Mouse (Mus musculus) hindbrain, embryonic 14.5 days (tissue): ENCODE data around the gene Etl4. TPM values are rescaled to one million over a fixed set of nuclear protein-coding genes. Genes with fewer than 3 reads are reported as not detected.
A peak's percentile ranks its signal among the peaks of the same experiment; 100 is the strongest.
"Not testable (repeated sequence)": the region's sequence is repeated elsewhere in the genome, so short reads cannot be mapped to it uniquely, and the experiment has no call there.

Source experiments
- ATAC-seq: fragments of 200-750 bp; cut with Nextera tagmentation; 2 replicates; pipeline ENCODE4 v1.8.0; 2017; ENCODE audit warnings: moderate number of reproducible peaks, mild to moderate bottlenecking, moderate TSS enrichment, moderate library complexity; ENCODE audit not compliant: low FRiP score
- DNase-seq: peaks from one replicate; pipeline ENCODE4 v3.0.0-alpha.2; 2015; ENCODE audit warnings: low spot score
- H3K27ac ChIP-seq: fragments of 300-500 bp; sonication (generic); 2 replicates; pipeline ENCODE4 v1.5.1; 2014; ENCODE audit warnings: mild to moderate bottlenecking, moderate library complexity
- H3K27me3 ChIP-seq: fragments of 300-500 bp; sonication (generic); 2 replicates; pipeline ENCODE4 v1.6.1; 2014; ENCODE audit warnings: mild to moderate bottlenecking, low read length, mixed read lengths; ENCODE audit not compliant: control insufficient read depth, insufficient read depth
- H3K36me3 ChIP-seq: fragments of 300-500 bp; sonication (generic); replicated peaks from 2 replicates; pipeline ENCODE4 v1.6.1; 2014; ENCODE audit not compliant: control insufficient read depth, insufficient read depth
- H3K4me1 ChIP-seq: fragments of 300-500 bp; sonication (generic); replicated peaks from 2 replicates; pipeline ENCODE4 v1.6.1; 2014; ENCODE audit warnings: antibody characterized with exemption, low read length, mixed read lengths; ENCODE audit not compliant: control insufficient read depth, insufficient read depth
- H3K4me2 ChIP-seq: fragments of 300-500 bp; sonication (generic); replicated peaks from 2 replicates; pipeline ENCODE4 v1.6.1; 2014; ENCODE audit warnings: mild to moderate bottlenecking, moderate library complexity
- H3K4me3 ChIP-seq: fragments of 300-500 bp; sonication (generic); replicated peaks from 2 replicates; pipeline ENCODE4 v1.5.1; 2014; ENCODE audit warnings: mild to moderate bottlenecking, low read length
- H3K9ac ChIP-seq: fragments of 300-500 bp; sonication (generic); 2 replicates; pipeline ENCODE4 v1.6.1; 2014
- H3K9me3 ChIP-seq: fragments of 300-500 bp; sonication (generic); 2 replicates; pipeline ENCODE4 v1.6.1; 2016; ENCODE audit warnings: low read length; ENCODE audit not compliant: control insufficient read depth
- WGBS: fragments of 180-500 bp; shearing (Covaris S2); extraction: QIAGEN DNeasy Blood & Tissue Kit; methylation state at CpG from one replicate; pipeline ENCODE4 v1.1.7; 2014; 5-methylcytosine and 5-hydroxymethylcytosine counted together
- polyA plus RNA-seq: library from polyadenylated mRNA; unstranded; fragments of >200 nt; fragmentation: Nextera tagmentation; extraction: Ambion mirVana; gene quantifications from 2 replicates; pipeline ENCODE4 v1.2.1, GENCODE M21; 2014

Gene Etl4
- polyA plus RNA-seq, 1 experiment from 2014 or later, result 5.9 TPM

- H3K4me1 ChIP-seq, H3K9ac ChIP-seq, DNase-seq, H3K9me3 ChIP-seq, H3K4me2 ChIP-seq, H3K27ac ChIP-seq, ATAC-seq, H3K4me3 ChIP-seq, H3K27me3 ChIP-seq, H3K36me3 ChIP-seq: not testable (repeated sequence)
- 89% methylated on average over 12 of the region's 12 CpGs for WGBS
Measured at GRCm38 (mm10) chr2:20668276-20669030, 758.9 kb downstream of the Etl4 start.

GRCm38 (mm10) chr2:20669367-20669766 is 759.8 kb downstream of the Etl4 start:
- ATAC-seq (no peak), DNase-seq (no peak)
- no peaks in the 10 kb centered on the region for H3K4me1 ChIP-seq
- no peak overlapping the region for H3K27ac ChIP-seq
- H3K9ac ChIP-seq, result no peak overlapping the region
- no peaks in the 10 kb centered on the region for H3K27me3 ChIP-seq
- H3K4me2 ChIP-seq, result no peak overlapping the region
- no peaks in the 10 kb centered on the region for H3K36me3 ChIP-seq
- H3K4me3 ChIP-seq, result no peak overlapping the region
- WGBS, result 74% methylated on average over 4 of the region's 4 CpGs
- H3K9me3 ChIP-seq, result no peaks in the 10 kb centered on the region

- no peak for ATAC-seq
- no peaks in the 10 kb centered on the region for H3K36me3 ChIP-seq
- no peak overlapping the region for H3K4me2 ChIP-seq
- no peaks in the 10 kb centered on the region for H3K27me3 ChIP-seq
- H3K4me3 ChIP-seq, result no peak overlapping the region
- WGBS, result 68% methylated on average over 13 of the region's 13 CpGs
- no peaks in the 10 kb centered on the region for H3K9me3 ChIP-seq
- no peaks in the 10 kb centered on the region for H3K4me1 ChIP-seq
- no peak overlapping the region for H3K27ac ChIP-seq
- DNase-seq, result no peak
- no peak overlapping the region for H3K9ac ChIP-seq
Measured at GRCm38 (mm10) chr2:20671546-20672255, 762.1 kb downstream of the Etl4 start.

- no peaks in the 10 kb centered on the region for H3K27me3 ChIP-seq
- no peak overlapping the region for H3K27ac ChIP-seq
- WGBS, result 93% methylated on average over 7 of the region's 7 CpGs
- H3K9ac ChIP-seq, result no peak overlapping the region
- H3K4me3 ChIP-seq, result no peak overlapping the region
- H3K4me1 ChIP-seq, result no peaks in the 10 kb centered on the region
- DNase-seq (no peak), ATAC-seq (no peak)
- H3K9me3 ChIP-seq, result no peaks in the 10 kb centered on the region
- H3K4me2 ChIP-seq, result no peak overlapping the region
- H3K36me3 ChIP-seq, result no peaks in the 10 kb centered on the region
Measured at GRCm38 (mm10) chr2:20672281-20672680, 762.7 kb downstream of the Etl4 start.

- Histone ChIP-seq H3K9ac (no peak overlapping the region), H3K9me3 (no peaks in the 10 kb centered on the region), H3K27me3 (no peaks in the 10 kb centered on the region), H3K4me2 (no peak overlapping the region), H3K4me1 (no peaks in the 10 kb centered on the region), H3K36me3 (no peaks in the 10 kb centered on the region), H3K27ac (no peak overlapping the region), H3K4me3 (no peak overlapping the region)
- DNase-seq (peak; percentile 83), ATAC-seq (peak; percentile 46; the same call in 1 of the 2 replicates)
- 67% methylated on average over 9 of the region's 9 CpGs for WGBS
Measured at GRCm38 (mm10) chr2:20672803-20673603, 763.4 kb downstream of the Etl4 start.

- no peaks in the 10 kb centered on the region for H3K27me3 ChIP-seq
- no peaks in the 10 kb centered on the region for H3K36me3 ChIP-seq
- ATAC-seq (no peak), DNase-seq (no peak)
- 91% methylated on average over 3 of the region's 3 CpGs for WGBS
- H3K4me3 ChIP-seq, result no peak overlapping the region
- H3K4me1 ChIP-seq, result no peaks in the 10 kb centered on the region
- no peak overlapping the region for H3K4me2 ChIP-seq
- no peaks in the 10 kb centered on the region for H3K9me3 ChIP-seq
- H3K27ac ChIP-seq, result no peak overlapping the region
- no peak overlapping the region for H3K9ac ChIP-seq
Measured at GRCm38 (mm10) chr2:20676379-20676778, 766.8 kb downstream of the Etl4 start.

- H3K36me3 ChIP-seq, result no peaks in the 10 kb centered on the region
- H3K4me1 ChIP-seq, result no peaks in the 10 kb centered on the region
- H3K27me3 ChIP-seq, result no peaks in the 10 kb centered on the region
- no peak overlapping the region for H3K4me3 ChIP-seq
- no peaks in the 10 kb centered on the region for H3K9me3 ChIP-seq
- no peak overlapping the region for H3K9ac ChIP-seq
- ATAC-seq (no peak), DNase-seq (no peak)
- WGBS, result 73% methylated on average over 7 of the region's 7 CpGs
- H3K4me2 ChIP-seq, result no peak overlapping the region
- no peak overlapping the region for H3K27ac ChIP-seq
Measured at GRCm38 (mm10) chr2:20678793-20679192, 769.2 kb downstream of the Etl4 start.

- not testable (repeated sequence) for H3K27me3 ChIP-seq, H3K4me3 ChIP-seq, H3K4me1 ChIP-seq, H3K36me3 ChIP-seq, H3K9ac ChIP-seq, H3K27ac ChIP-seq, ATAC-seq, H3K4me2 ChIP-seq, DNase-seq, H3K9me3 ChIP-seq
- WGBS, result 97% methylated on average over 6 of the region's 6 CpGs
Measured at GRCm38 (mm10) chr2:20682203-20682602, 772.6 kb downstream of the Etl4 start.

- H3K4me1 ChIP-seq, result no peaks in the 10 kb centered on the region
- H3K4me2 ChIP-seq, result no peak overlapping the region
- no peaks in the 10 kb centered on the region for H3K9me3 ChIP-seq
- H3K27ac ChIP-seq, result no peak overlapping the region
- no peak overlapping the region for H3K9ac ChIP-seq
- H3K4me3 ChIP-seq, result no peak overlapping the region
- DNase-seq (no peak), ATAC-seq (no peak)
- WGBS, result 44% methylated on average over 3 of the region's 3 CpGs
- H3K36me3 ChIP-seq, result no peaks in the 10 kb centered on the region
- H3K27me3 ChIP-seq, result no peaks in the 10 kb centered on the region
Measured at GRCm38 (mm10) chr2:20689389-20689788, 779.8 kb downstream of the Etl4 start.
